Mouse (Mus musculus) spleen, postnatal 36 days (tissue): ENCODE results near the gene Adamts20.
"Not testable (repeated sequence)": the region's sequence is repeated elsewhere in the genome, so short reads cannot be mapped to it uniquely, and the experiment has no call there.

ENCODE experiments used
- DNase-seq, 2 experiments: peaks; one replicate each; pipeline ENCODE4 v3.0.0; 2022; ENCODE audit warnings: low spot score in 2 of 2, mixed read lengths in 1 of 2

Gene Adamts20

DNA sequence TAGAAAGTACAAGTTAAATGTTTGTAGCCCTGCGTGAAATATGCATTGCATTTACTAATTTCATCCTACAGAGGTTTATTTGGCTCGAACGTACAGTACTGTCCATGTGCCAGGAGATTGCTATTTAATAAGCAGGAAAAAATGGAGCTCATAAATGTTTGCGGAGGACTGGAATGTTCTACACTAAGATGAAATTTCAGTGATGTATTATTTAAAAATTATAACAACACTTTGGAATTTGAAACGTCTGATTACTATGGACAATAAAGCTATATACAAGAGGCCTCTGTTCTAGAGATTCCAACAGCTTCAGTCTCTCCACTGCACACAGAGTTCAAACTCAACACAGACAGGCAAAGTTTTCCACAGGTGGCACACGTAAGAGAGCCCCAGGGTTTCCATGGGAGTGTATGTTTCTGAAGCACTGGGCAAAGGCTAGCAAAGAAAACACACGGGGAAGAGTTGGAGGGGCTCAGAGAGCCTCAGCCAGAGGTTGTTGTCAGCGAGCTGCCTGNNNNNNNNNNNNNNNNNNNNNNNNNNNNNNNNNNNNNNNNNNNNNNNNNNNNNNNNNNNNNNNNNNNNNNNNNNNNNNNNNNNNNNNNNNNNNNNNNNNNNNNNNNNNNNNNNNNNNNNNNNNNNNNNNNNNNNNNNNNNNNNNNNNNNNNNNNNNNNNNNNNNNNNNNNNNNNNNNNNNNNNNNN is 20.6 kb downstream of the Adamts20 start:
- no peak for DNase-seq

DNA sequence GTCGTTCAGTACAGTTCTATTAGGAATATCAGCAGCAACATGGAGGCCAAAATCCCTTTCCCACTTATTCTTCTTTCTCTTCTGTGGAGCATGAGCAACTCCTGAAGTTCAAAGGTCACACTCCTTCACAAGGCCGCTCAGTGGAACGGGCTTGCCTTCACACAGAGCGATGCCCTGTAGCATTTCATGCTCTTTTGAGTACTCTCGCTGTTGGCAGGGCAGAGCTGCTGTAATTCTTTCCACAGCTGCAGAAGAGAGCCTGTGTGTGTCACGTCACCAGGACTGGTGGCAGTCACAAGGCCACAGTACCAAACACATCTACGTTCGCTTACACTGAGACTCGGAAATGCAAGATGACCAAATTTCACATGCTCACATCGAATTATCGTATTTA is 21.2 kb downstream of the Adamts20 start:
- DNase-seq: no peak

DNA sequence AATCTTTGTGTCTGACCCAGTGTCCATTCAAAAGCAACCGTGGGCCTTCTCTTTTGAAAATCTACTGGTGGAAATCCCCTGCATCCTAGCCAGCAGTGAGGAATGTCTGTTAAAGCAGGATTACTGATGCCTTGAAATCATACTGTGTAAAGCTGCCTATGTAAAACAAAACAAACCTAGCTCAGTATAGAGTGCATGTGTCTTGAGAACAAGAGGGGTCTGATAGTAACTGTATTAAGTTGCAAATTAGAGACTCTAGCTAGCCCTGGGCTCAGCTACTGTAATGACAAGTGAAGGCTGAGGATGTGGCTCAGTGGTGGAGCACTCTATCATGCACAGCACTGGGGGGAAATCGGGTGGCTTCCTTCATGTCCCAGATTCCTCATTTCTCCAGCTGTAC is 22.2 kb downstream of the Adamts20 start:
- no peak for DNase-seq

DNA sequence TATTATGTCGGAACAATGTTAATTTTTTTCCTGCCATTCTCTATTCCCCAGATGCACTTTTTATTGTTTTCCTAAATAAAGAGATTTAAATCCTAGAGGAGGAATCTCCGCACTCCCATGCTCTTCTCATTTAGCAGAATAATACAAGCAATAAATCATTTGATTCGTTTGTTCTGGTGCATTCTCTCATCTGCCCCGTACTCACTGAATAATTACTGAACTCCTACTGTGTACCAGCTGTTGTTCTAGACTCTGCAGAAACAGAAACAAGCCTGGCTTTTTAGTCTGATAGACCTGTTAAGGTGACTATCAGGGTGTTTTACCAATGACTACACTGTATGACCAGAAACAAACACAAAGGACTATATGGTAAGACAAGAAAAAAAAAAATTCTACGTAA is 29.7 kb downstream of the Adamts20 start:
- DNase-seq: no peak

DNA sequence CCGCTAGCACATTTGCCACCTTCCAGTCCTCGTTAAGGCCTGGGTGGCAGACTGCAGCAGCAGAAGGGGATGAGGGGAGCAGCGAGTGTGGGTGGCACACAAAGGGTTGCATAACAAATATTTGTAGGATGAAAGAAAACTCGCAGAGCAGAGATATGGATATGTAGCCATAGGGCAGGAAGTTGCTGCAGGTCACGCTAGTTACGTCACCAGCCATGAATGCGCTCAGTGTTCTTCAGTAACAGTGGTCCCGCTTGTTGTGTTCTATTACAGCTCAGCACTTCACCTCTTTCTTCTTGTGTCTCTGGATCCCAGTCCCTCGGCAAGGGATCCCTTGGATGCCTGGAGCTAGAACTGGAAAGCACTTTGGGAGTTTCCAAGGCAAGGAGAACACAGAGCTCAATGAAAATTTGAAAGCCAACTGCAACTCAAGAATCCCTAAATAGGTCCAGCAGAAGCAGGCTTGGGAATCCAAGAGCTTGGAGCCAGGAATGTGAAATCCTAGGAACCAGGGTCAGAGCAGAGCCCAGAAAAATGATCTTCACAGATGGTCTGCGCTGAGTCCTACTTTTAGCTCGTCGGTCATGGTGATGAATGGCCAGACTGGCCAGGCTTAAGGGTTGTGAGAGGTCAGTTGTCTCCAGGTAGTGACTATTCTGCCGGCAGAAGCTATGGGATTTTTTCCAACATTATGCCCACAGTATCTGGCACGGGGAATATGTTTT is 34.4 kb downstream of the Adamts20 start:
- DNase-seq: no peak

DNA sequence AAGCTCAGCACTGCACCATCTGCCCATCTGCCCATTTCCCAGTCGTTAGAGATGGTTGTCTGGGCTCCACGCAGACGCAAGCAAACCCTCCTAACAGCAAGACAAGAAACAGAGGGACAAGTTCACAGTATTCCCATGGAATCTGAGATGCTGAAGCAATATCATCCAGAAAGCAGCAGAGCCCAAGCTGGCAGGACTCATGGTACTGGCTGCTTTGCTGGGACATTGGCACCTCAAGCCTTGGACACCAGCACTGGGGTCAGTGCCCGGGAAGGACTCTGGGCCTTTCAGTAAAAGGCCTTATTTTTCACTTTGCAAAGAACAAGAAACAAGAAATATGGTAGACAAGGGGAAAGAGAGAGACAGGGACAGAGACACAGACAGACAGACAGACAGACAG is 36.5 kb downstream of the Adamts20 start:
- no peak for DNase-seq

DNA sequence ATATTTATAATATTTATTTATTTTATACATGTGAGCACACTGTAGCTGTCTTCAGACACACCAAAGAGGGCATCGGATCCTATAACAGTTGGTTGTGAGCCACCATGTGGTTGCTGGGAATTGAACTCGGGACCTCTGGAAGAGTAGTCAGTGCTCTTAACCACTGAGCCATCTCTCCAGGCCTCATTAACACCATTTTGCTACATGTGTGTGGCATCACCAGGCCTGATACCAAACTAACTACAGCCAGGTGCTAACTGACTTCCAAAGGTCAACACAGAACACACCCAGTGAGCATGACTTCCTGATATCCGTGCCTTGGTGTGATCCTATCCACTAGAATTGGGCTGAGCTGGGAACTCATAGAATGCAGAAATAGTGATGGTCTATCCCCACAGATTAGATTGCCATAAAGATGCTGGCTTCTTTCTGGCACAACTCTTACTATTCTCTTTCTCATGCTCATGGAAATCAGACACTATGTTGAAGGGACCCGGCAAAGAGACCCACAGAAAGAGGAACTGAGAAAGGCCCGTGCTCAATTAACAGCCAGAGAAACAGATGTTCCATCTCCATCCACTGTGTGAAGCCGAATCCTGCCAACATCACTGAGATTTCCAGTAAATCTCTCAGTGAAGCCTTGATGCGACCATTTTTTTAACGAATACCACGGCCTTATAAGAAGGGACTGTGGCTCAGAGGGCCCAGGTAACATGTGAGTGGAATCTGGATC is 37.6 kb downstream of the Adamts20 start:
- no peak for DNase-seq

DNA sequence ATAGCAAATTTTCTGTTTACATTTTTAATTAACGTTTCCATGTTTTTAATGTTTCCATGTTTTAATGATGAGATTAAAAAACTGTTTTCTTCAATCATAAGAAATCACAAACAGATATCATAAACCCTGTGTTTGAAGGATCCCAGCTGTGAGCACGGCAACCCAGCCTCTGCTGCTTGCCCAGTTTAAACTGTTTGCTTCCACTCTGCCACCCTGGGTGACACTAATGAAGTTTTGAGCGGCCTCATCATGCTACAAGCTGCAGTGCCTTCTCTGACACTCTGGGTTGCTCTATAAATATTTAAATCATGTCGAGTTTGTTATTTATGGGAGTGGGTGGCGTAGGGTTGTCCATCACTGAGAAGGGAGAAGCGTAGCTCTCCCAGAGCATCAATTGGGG is 44.7 kb downstream of the Adamts20 start:
- DNase-seq: no peak

DNA sequence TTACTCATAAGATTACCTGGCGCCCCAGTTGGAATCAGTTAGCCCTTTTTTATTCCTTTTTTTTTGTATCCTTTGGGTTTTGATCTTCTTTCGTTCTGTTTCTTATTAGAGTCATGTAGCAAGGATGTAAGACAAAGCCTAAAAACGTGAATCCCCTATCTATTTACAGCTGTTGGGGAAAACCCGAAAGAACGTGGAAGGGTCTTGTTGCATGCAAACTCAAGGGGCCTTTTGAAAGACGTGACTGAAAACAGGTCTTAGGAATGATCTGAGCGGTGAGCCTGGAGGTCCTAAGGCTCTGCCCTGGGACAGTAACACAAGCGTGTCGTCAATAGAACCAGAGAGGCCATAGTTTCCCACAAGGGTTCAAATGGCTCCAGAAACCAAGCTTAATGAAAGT is 46.1 kb downstream of the Adamts20 start:
- no peak for DNase-seq

DNA sequence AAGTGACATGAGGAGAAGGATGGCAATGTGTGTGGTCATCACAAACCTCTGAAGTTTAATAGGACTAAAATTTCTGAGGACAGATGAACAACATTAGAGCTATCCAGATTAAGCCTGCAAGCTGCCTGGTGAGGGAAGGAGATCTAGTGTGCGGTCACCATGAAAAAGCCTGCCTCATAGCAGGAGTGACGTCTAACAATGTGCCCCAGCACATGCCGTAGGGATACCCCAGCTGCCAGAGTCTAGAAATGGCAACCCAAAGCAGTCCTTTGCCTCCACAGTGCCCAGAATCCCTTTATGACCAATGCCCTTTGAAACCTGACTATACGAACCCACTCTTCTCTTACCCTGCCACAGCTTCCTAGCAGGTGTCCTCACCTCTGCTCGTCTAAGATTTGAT is 46.8 kb downstream of the Adamts20 start:
- no peak for DNase-seq

DNA sequence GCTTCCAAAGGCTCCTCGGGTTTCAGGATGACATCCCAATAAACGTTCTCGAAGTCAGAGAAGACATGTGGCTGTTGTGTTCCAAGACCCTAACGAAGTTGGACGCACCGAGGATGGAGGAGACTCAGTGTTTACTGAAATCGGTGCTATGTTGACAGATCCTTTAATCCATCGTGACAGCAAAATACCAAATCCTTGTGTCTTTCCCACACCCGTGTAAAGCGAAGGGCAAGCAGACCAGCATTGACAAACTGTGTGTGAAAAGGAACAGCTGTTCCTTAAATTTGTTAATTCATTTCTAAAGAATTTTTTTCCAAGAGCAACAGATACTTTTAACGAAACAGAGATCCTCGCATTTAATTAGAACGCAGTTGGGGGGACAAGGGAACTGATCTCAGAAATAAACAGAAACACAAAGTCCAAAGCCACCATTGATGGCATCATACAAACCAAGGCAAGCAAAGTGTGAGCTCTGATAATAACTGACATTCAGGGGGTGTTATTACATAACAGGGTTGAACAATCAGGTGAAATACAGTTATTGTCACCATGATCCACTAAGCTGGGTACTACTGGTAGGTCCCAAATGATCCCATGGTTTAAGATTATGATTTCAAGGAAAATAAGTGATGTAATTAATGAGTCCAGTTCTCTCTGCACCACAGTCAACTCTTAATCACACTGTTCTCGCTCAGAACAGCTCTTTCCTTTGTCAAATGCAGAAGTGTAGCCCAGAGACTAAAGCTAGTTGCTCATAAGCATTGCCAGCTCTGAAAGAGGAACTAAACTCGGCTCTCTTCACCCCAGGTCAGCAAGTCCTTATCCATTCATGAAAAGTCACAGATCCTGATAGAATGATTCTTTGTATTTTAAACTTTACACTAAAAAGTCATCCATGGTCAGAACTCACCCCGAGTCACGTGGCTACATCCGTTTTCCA is 47.7 kb downstream of the Adamts20 start:
- DNase-seq: no peak

DNA sequence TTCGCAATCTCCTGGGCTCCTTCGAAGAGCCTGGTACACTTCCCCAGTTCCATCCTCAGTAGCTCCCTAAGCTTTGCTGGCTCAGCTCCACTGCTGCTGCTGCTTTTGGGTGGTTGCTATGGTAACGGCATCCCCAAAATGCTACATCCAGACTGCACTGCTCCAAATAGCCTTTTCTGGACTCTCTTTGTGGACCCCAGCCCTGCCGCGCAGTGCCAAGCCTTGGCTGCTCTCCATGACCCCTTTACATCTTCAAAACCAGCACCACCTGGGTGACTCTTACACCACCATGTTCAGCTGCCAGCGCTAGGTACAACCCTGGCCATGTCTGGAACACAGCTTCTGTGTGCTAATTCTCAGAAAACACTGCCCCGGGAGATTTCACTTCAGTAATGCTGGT is 55.4 kb downstream of the Adamts20 start:
- DNase-seq: no peak

DNA sequence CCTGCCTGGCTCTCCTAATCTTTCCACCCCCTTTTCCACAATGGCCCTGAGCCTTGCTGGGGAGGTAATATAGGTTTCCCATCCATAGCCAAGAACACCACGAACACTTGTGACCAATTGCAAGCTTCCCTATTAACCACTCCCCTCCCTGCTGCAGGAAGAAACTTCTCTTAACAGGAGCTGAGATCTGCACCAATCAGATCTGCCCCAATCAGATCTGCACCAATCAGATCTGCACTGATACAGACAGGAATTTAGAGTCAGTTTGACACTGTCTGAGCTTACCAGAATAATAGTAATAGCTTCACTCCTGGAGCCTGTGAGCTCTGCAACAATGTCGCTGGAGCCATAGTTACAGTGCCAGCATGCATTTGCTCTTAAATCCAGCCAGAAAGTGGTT is 58.9 kb downstream of the Adamts20 start:
- no peak for DNase-seq

DNA sequence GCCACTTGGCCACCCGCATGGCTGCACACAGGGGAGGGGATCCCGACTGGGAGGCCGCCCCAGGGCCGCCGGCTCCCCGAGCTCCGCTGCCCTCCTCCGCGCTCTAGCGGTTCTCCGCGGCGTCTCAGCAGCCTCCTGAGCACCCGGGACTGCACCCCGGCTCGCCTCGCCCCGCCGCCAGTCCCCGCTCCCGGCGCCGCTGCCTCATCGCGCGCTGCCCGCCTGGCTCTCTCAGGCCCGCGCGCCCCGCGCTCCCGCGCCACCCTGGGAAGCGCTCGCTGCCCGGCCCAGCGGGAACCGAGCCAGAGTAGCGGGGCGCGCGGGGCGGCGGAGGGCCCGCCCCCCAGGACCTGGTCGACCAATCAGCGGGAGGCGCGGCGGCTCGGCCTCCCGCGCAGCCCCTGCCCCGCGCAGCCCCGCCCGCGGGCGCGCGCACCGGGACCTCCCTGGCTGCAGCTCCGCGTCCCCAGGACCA is 61.1 kb downstream of the Adamts20 start:
- DNase-seq: peak; percentile 6 to 9

DNA sequence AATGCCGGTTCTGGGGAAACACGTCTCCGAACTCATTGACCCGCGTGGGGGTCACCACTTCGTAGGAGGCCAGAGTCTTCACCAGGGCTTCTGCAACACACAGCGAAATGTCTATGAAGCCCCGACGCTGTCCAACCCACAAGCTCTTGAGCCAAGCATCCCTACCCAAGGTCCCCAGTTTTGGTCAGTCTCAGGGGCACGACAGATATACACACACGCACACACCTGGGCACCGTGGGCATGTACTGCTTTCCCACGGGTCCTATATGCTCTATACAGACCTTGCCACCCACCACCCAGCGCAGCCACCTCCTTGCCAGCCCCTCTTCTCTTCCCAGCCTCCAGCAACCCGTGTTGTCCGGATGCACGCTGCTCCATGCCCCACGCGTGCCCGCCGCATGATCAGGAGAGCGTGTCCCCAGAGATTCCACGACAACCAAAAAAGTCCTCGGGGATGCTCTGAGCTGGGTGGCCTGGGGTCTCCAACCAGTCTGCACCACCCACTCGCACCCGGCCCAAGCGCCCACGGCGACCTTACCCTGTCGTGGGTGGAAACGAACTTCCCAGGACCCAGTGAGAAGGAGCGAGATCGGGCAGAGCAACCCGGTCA is 61.7 kb downstream of the Adamts20 start:
- DNase-seq: no peak

DNA sequence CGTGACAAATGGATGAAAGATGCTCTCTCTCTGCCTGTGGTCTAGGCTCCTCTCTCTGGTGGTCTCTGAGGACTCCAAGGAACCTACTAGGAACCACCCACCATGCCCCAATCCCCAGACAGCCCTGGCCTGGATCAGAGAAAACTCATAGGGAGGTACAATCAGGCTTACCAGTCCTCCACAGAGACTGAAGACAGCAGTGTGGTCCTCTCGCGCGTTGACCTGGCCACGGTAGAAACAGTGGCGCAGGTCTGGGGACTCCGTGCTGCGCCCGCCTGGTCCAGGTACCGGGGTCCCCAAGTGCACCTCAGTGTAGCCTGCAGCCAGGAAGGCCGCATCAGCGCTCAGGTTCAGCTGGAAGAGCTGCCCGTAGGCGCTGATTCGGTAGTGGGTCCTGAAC is 62.2 kb downstream of the Adamts20 start:
- no peak for DNase-seq

DNA sequence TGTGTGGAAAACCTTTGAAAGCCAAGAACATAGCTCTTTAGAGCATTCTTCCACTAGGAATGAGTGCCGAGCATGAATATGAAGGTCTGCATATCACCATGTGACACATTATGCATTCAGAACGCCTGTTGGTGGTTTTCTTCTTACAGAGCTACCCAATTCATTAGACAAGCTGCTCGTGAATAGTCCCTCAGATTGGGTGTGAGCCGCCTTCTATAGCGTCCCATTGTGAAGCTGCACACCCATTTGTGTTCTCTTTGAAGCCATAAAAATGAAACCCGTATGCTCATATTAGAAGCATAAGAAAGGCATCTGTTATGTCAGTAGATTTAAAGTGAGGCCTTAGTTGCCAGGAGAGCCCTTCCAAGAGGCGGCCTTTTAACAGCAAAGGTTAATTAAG is 72.5 kb downstream of the Adamts20 start:
- DNase-seq: no peak

DNA sequence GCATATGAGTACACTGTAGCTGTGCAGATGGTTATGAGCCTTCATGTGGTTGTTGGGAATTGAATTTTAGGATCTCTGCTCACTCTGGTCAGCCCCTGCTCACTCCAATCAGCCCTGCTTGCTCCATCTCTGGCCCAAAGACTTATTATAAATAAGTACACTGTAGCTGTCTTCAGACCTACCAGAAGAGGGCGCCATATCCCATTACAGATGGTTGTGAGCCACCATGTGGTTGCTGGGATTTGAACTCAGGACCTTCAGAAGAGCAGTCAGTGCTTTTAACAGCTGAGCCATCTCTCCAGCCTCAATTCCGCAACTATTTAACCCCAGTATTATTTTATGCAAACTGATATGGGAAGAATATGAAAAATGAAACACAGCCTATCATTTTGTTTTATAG is 75.1 kb downstream of the Adamts20 start:
- DNase-seq: not testable (repeated sequence)

DNA sequence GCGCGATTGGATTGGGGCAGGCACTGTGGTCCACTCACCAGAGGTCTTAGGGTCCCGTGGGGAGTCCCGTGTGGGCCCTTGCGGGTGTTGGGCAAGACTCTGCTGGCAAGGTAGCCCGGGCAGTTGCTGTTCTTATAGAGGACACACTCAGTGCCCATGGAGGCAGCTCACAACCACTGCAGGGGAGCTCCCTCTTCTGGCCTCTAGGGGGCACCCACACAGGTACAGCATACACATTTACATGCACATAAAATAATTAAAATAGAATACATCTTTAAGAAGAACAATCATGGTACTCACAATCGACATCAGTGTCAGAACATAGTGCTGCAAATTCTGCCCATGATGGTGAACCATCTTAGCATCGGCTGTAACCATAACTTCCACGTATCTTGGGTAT is 85.8 kb downstream of the Adamts20 start:
- no peak for DNase-seq

DNA sequence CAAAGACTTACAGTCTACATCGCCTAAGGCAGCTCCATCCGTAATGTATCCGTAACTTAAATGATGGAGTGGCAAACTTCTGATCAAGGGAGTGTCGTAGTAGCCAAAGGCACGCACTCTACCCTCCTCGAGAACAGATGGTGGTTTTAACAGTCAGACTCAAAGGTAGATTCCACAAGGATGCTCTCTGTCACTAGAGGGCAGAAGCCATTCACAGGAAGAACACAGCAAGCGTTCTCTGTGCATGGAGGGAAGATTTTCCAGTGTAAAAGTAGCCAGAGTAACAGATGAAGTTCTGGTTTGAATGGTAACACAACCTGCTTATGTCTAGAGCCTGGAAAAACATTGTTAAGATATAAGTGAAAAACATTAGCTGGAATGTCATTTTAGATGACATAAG is 92.7 kb downstream of the Adamts20 start:
- no peak for DNase-seq

DNA sequence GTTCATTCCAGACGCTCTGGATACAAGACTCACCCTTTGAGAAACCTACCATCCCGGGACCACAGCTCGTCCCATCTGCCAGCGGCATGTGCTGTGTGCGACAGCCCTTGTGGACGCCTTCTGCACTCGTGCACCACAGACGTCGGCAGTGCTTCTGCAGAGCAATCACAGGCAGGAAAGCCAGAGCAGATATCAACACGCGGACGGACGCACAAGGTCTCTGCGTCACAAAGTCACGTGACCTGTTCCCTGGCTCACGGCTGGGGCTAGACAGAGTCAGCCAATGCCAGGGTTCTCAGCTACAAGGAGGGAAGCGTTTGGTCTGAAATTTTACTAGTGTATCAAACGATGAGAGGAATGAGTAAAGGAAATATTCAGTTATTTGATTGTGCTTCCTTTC is 116.2 kb downstream of the Adamts20 start:
- DNase-seq: no peak
